Mouse (Mus musculus) kidney, embryonic 14.5 days (tissue): ENCODE measurements around the gene Tm4sf19. TPM values are rescaled to one million over a fixed set of nuclear protein-coding genes. Genes with fewer than 3 reads are reported as not detected.

Experiments
- ATAC-seq: fragments of 200-750 bp; cut with Nextera tagmentation; 2 replicates; pipeline ENCODE4 v1.8.0; 2017; ENCODE audit warnings: moderate number of reproducible peaks, mild to moderate bottlenecking, moderate TSS enrichment, moderate library complexity; ENCODE audit not compliant: low FRiP score, low TSS enrichment
- H3K27ac ChIP-seq: fragments of 300-500 bp; sonication (generic); 2 replicates; pipeline ENCODE4 v1.5.1; 2014; ENCODE audit warnings: low read depth, mild to moderate bottlenecking, low read length, moderate library complexity, mixed read lengths
- H3K27me3 ChIP-seq: fragments of 300-500 bp; sonication (generic); 2 replicates; pipeline ENCODE4 v1.6.1; 2014; ENCODE audit warnings: mild to moderate bottlenecking, low read length; ENCODE audit not compliant: control insufficient read depth, insufficient read depth
- H3K36me3 ChIP-seq: fragments of 300-500 bp; sonication (generic); 2 replicates; pipeline ENCODE4 v1.6.1; 2014; ENCODE audit warnings: low read length, mixed read lengths; ENCODE audit not compliant: control insufficient read depth, insufficient read depth
- H3K4me1 ChIP-seq: fragments of 300-500 bp; sonication (generic); 2 replicates; pipeline ENCODE4 v1.6.1; 2014; ENCODE audit warnings: low read length, mixed read lengths; ENCODE audit not compliant: control insufficient read depth, insufficient read depth
- H3K4me2 ChIP-seq: fragments of 300-500 bp; sonication (generic); replicated peaks from 2 replicates; pipeline ENCODE4 v1.6.1; 2014; ENCODE audit warnings: low read depth, mild to moderate bottlenecking, low read length
- H3K4me3 ChIP-seq: fragments of 300-500 bp; sonication (generic); 2 replicates; pipeline ENCODE4 v1.5.1; 2014; ENCODE audit warnings: mild to moderate bottlenecking, low read length
- H3K9ac ChIP-seq: fragments of 300-500 bp; sonication (generic); 2 replicates; pipeline ENCODE4 v1.6.1; 2014; ENCODE audit warnings: low read depth, mild to moderate bottlenecking, low read length, moderate library complexity
- H3K9me3 ChIP-seq: fragments of 300-500 bp; sonication (generic); 2 replicates; pipeline ENCODE4 v1.6.1; 2016; ENCODE audit warnings: low read length; ENCODE audit not compliant: control insufficient read depth
- WGBS: fragments of 180-500 bp; shearing (Covaris S2); extraction: QIAGEN DNeasy Blood & Tissue Kit; methylation state at CpG from one replicate; pipeline ENCODE4 v1.1.7; 2014; 5-methylcytosine and 5-hydroxymethylcytosine counted together
- polyA plus RNA-seq: library from polyadenylated mRNA; unstranded; fragments of >200 nt; fragmentation: Nextera tagmentation; extraction: Ambion mirVana; gene quantifications from 2 replicates; pipeline ENCODE4 v1.2.1, GENCODE M21; 2014

The Tm4sf19 gene
- polyA plus RNA-seq, 1 experiment from 2014 or later, result not detected

DNA sequence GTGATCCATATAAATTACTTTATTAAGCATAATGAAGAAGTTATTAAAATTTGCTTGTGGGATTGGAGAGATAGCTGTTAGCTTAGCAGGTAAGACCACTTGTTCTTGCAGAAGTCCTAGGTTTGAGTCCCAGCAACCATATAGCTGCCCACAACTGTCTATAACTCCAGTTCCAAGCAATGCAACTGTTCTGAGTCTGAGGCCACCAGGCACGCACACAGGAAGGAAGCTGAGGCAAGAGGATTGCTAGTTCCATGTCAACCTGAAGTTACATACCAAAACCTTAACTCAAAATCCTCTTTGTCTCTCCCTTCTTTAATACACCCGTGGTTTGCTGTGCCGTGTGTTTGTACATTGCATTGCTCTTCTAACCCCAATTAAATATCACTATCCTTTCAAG lies 9.4 kb upstream of the Tm4sf19 start:
- Histone ChIP-seq H3K27ac (no peak overlapping the region), H3K4me2 (no peak overlapping the region), H3K9ac (no peak overlapping the region), H3K9me3 (no peaks in the 10 kb centered on the region), H3K36me3 (peaks cover 35% of the 10 kb centered on the region), H3K4me3 (no peak overlapping the region), H3K4me1 (no peaks in the 10 kb centered on the region), H3K27me3 (no peaks in the 10 kb centered on the region)
- 97% methylated on average over 3 of the region's 3 CpGs for WGBS
- no peak for ATAC-seq

GRCm38 (mm10) chr16:32395679-32396540 lies 4.4 kb upstream of the Tm4sf19 start:
- H3K9me3 ChIP-seq, result no peaks in the 10 kb centered on the region
- no peak for ATAC-seq
- no peaks in the 10 kb centered on the region for H3K27me3 ChIP-seq
- 66% methylated on average over 6 of the region's 6 CpGs for WGBS
- H3K4me3 ChIP-seq, result no peak overlapping the region
- H3K9ac ChIP-seq, result no peak overlapping the region
- H3K4me1 ChIP-seq, result no peaks in the 10 kb centered on the region
- H3K36me3 ChIP-seq, result peaks cover 12% of the 10 kb centered on the region
- H3K27ac ChIP-seq, result 0 out of 2 replicates have a peak overlapping the region, but pooled peaks have one; percentile 33
- H3K4me2 ChIP-seq, result no peak overlapping the region

GRCm38 (mm10) chr16:32396541-32396835 lies 3.8 kb upstream of the Tm4sf19 start:
- Histone ChIP-seq H3K4me1 (no peaks in the 10 kb centered on the region), H3K9me3 (no peaks in the 10 kb centered on the region), H3K9ac (no peak overlapping the region), H3K4me3 (no peak overlapping the region), H3K36me3 (peaks cover 8% of the 10 kb centered on the region), H3K27ac (no peak overlapping the region), H3K4me2 (no peak overlapping the region), H3K27me3 (no peaks in the 10 kb centered on the region)
- ATAC-seq, result no peak
- WGBS, result 70% methylated on average over 3 of the region's 3 CpGs

DNA sequence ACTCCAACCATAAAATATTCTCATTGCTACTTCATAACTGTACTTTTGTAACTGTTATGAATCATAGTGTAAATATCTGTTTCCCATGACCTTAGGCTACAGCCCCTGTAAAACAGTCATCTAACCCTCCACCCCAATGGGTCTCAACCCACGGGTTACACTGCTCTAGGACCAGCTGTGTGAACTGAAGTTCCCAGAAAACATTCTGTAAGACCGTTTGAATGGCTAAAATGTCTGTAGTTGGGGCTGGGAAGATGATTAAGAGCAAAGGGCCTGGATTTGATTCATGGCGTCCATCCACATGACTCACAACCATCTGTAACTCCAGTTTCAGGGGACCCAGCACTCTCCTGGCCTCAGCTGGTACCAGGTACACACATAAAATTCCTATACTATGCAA lies 2.1 kb upstream of the Tm4sf19 start:
- no peak overlapping the region for H3K27ac ChIP-seq
- no peak overlapping the region for H3K9ac ChIP-seq
- no peaks in the 10 kb centered on the region for H3K4me1 ChIP-seq
- no peak overlapping the region for H3K4me2 ChIP-seq
- H3K36me3 ChIP-seq, result peaks cover 2% of the 10 kb centered on the region
- no peaks in the 10 kb centered on the region for H3K9me3 ChIP-seq
- ATAC-seq, result no peak
- H3K27me3 ChIP-seq, result no peaks in the 10 kb centered on the region
- WGBS, result 72% methylated on average over 3 of the region's 3 CpGs
- H3K4me3 ChIP-seq, result no peak overlapping the region

DNA sequence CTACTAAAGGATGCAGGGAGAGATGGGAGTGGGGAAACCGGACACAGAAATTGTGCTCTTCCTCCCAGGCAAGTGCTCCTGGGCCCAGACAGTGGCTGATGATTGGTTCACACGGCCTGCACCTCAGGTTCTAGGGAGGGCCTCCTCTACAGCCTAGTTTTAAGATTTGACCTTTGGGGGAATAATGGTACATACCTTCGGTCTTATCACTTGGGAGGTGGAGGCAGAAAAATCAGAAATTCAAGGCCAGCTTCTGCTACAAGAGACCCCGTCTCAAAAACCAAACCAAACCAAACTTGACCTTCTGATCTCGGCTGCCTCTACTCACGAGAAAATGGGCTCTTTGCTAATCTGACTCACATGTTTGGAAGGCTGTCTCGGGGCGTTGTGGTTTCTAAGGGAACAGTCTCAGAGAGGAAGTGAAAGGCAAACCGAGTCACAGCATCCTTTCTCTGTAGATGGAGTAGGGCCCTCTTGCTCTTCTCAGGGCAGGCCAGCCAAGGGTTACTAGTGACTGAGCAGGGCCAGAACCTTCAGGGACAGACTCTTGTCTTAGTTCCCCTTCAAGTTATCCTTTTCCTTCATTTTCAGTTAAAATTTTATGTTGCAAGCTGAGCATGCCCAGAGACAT lies 1.1 kb downstream of the Tm4sf19 start:
- no peak overlapping the region for H3K9ac ChIP-seq
- no peak overlapping the region for H3K27ac ChIP-seq
- H3K9me3 ChIP-seq, result no peaks in the 10 kb centered on the region
- H3K4me3 ChIP-seq, result no peak overlapping the region
- no peaks in the 10 kb centered on the region for H3K27me3 ChIP-seq
- ATAC-seq, result no peak
- H3K4me1 ChIP-seq, result no peaks in the 10 kb centered on the region
- H3K36me3 ChIP-seq, result no peaks in the 10 kb centered on the region
- 83% methylated on average over 9 of the region's 9 CpGs for WGBS
- no peak overlapping the region for H3K4me2 ChIP-seq

DNA sequence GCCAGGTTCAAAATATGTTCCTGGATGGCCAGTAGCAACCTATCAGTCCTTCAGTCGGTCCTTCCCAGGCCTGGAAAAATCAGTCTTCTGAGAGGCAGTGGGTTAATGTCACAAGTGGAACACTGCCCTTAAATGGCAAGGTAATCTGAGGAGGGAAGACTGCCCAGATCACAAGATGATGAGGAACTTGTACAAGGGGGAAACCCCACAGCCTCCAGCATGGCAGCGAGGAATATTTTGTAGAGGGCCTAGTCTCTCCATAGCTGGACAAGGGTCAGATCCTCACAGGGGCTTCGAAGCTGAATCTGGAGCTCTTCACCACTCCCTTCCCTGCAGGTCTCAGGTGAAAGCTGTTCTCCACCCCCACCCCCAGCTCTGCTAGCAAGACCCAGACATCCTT lies 2.5 kb downstream of the Tm4sf19 start:
- WGBS, result 87% methylated on average over 3 of the region's 3 CpGs
- Histone ChIP-seq H3K36me3 (no peaks in the 10 kb centered on the region), H3K4me2 (no peak overlapping the region), H3K4me1 (no peaks in the 10 kb centered on the region), H3K27ac (no peak overlapping the region), H3K9me3 (no peaks in the 10 kb centered on the region), H3K27me3 (no peaks in the 10 kb centered on the region), H3K9ac (no peak overlapping the region), H3K4me3 (no peak overlapping the region)
- no peak for ATAC-seq

GRCm38 (mm10) chr16:32405716-32406115 lies 5.4 kb downstream of the Tm4sf19 start:
- no peaks in the 10 kb centered on the region for H3K27me3 ChIP-seq
- H3K4me1 ChIP-seq, result no peaks in the 10 kb centered on the region
- no peak for ATAC-seq
- no peak overlapping the region for H3K4me2 ChIP-seq
- no peak overlapping the region for H3K4me3 ChIP-seq
- no peaks in the 10 kb centered on the region for H3K9me3 ChIP-seq
- WGBS, result 93% methylated on average over 9 of the region's 9 CpGs
- no peak overlapping the region for H3K27ac ChIP-seq
- H3K36me3 ChIP-seq, result no peaks in the 10 kb centered on the region
- H3K9ac ChIP-seq, result no peak overlapping the region

DNA sequence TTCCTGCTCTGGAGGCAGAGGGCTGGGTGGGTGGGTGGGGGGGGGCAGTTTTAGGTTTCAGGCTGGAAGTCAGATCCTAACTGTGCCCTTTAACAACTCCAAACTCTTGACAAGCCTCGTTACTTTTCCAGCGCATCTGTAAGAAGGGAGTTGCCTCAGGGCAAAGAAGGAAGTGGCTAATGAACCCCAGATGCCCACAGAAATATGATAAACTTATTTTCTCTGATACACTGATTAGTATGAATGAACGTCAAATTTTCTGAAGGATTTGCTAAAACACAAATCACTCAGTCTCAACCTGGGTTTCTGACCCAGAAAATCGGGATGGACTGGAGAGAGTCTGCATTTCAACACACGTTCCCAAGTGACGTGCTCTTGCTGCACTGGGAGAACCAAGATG lies 6.4 kb downstream of the Tm4sf19 start:
- Histone ChIP-seq H3K9me3 (no peaks in the 10 kb centered on the region), H3K27me3 (no peaks in the 10 kb centered on the region), H3K4me3 (no peak overlapping the region), H3K9ac (no peak overlapping the region), H3K36me3 (no peaks in the 10 kb centered on the region), H3K4me1 (no peaks in the 10 kb centered on the region), H3K27ac (no peak overlapping the region), H3K4me2 (no peak overlapping the region)
- ATAC-seq, result no peak
- 62% methylated on average over 6 of the region's 6 CpGs for WGBS

GRCm38 (mm10) chr16:32407730-32408129 lies 7.4 kb downstream of the Tm4sf19 start:
- no peak overlapping the region for H3K27ac ChIP-seq
- no peaks in the 10 kb centered on the region for H3K27me3 ChIP-seq
- no peaks in the 10 kb centered on the region for H3K36me3 ChIP-seq
- H3K9ac ChIP-seq, result no peak overlapping the region
- 88% methylated on average over 10 of the region's 10 CpGs for WGBS
- ATAC-seq, result no peak
- no peaks in the 10 kb centered on the region for H3K9me3 ChIP-seq
- H3K4me3 ChIP-seq, result no peak overlapping the region
- H3K4me1 ChIP-seq, result no peaks in the 10 kb centered on the region
- no peak overlapping the region for H3K4me2 ChIP-seq
